Mouse (Mus musculus): ENCODE results near the gene Slc6a13. TPM values are rescaled to one million over a fixed set of nuclear protein-coding genes. Genes with fewer than 3 reads are reported as not detected.

The Slc6a13 gene
- polyA plus RNA-seq, 1 experiment from 2014 or later: 23.8 TPM

DNA sequence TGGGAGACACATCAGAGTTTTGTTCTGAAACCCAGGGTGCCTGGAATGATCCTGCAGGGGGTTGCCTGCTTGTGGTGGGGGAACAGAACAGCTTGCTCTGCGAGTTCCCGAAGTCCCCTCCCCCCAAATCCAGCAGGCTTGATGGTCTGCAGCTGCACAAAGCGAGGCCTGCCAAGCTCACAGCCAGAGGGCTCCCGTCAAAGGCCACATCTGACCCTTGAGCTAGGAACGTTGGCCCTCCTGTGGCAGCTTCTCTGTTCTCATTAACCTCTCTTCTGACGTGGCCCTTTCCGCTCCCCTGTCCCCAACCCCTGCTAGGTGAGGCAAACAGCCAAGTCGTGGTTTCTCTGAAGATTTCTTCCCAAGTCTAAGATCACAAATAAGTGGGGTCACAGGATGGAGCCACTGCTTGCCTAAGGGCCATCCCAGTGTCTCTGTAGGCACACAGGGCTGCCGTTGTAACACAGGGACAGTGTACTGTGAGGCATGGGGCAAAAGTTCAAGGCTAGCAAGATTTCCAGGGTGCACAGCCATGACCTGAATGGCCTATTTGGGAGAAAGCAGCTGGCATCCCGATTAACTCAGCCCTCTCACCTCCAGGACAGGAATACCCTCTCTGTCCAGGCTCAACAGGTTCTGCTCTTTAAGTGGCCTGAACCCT, 30.0 kb downstream of the Slc6a13 start:
- 8% methylated on average over 10 of the region's 10 CpGs for WGBS
- Histone ChIP-seq H3K36me3 (no peaks in the 10 kb centered on the region), H3K9me3 (no peaks in the 10 kb centered on the region), H3K27ac (no peak overlapping the region), H3K4me3 (replicated peaks) (no peak overlapping the region), H3K27me3 (no peaks in the 10 kb centered on the region), H3K9ac (replicated peaks) (no peak overlapping the region), H3K4me1 (replicated peaks) (peaks cover 11% of the 10 kb centered on the region), H3K4me2 (replicated peaks) (no peak overlapping the region)
- ATAC-seq: peak; percentile 47

DNA sequence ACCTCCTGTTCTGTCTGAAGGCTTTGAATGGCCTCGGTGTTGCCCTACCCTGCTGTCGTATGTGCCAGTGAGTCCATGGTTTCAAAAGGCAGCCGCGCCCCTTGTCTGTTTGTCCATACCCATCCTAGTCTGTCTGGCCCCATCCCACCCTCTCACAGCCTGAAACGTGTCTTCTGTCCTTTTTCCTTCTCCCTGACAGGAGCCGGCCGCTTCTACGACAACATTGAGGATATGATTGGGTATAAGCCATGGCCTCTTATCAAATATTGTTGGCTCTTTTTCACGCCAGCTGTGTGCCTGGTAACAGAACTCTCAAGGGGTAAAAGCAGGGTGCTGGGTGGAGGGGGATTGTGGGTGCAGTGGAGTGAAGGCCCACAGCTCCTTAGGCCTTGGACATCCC, 35.8 kb downstream of the Slc6a13 start:
- Histone ChIP-seq H3K27me3 (no peaks in the 10 kb centered on the region), H3K4me2 (replicated peaks) (no peak overlapping the region), H3K9me3 (no peaks in the 10 kb centered on the region), H3K9ac (replicated peaks) (no peak overlapping the region), H3K27ac (no peak overlapping the region), H3K4me1 (replicated peaks) (no peaks in the 10 kb centered on the region), H3K4me3 (replicated peaks) (no peak overlapping the region), H3K36me3 (no peaks in the 10 kb centered on the region)
- ATAC-seq: no peak
- 93% methylated on average over 9 of the region's 9 CpGs for WGBS

DNA sequence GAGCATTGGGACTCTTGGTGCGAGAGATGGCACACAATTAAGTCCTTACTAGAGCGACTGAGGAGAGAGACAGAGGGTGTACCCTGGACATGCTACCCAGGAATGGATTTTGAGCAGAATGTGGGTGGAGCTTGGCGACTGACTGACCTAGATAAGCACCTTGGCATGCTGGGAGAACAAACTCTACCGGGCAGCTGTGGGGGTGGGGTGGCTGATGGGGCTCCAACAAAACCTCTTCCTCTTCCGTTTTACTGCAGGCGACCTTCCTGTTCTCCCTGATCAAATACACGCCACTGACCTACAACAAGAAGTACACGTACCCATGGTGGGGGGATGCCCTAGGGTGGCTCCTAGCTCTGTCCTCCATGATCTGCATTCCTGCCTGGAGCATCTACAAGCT, 36.5 kb downstream of the Slc6a13 start:
- Histone ChIP-seq H3K9ac (replicated peaks) (no peak overlapping the region), H3K4me3 (replicated peaks) (no peak overlapping the region), H3K36me3 (no peaks in the 10 kb centered on the region), H3K4me2 (replicated peaks) (no peak overlapping the region), H3K9me3 (no peaks in the 10 kb centered on the region), H3K4me1 (replicated peaks) (no peaks in the 10 kb centered on the region), H3K27ac (no peak overlapping the region), H3K27me3 (no peaks in the 10 kb centered on the region)
- no peak for ATAC-seq
- 82% methylated on average over 8 of the region's 8 CpGs for whole genome bisulfite sequencing

GRCm38 (mm10) chr6:121337229-121337628, 37.2 kb downstream of the Slc6a13 start:
- Histone ChIP-seq H3K27me3 (no peaks in the 10 kb centered on the region), H3K4me3 (replicated peaks) (no peak overlapping the region), H3K4me1 (replicated peaks) (no peaks in the 10 kb centered on the region), H3K9ac (replicated peaks) (no peak overlapping the region), H3K9me3 (no peaks in the 10 kb centered on the region), H3K27ac (no peak overlapping the region), H3K36me3 (no peaks in the 10 kb centered on the region), H3K4me2 (replicated peaks) (no peak overlapping the region)
- WGBS: 93% methylated on average over 9 of the region's 9 CpGs
- no peak for ATAC-seq

DNA sequence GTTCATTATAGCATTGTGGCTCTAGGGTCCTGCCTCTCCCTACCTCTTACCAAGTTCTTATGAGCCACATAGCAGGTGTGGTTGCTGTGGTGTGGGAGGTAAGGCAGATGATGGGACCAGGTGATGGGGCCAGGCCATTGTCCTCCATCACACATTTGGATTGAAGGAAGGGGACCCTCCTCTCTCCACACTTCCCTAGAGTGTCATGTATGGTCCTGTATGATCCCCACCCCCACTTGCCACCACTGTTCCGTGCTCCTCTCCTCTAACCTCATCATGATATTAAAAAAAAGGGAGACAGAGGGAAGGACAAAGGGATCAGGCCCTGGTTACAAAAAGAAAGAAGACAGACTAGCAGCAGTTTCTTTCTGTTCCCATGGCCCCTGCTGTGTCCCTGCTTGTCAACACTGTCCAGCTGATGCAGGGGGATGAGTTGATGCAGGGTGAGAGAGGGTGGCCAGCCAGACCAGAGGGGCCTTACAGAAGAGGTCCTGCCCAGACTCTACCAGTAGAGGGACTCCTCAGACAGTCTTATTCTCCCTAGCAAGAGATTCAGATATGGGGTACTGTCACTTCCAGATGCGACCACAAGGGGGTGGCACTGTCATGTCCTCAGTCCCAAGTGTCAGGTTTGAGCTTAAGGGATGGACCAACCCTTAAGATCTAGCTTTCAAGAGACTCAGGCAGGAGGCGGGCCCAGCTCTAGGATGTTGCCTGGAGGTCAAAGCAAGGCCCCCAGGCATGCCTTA, 37.9 kb downstream of the Slc6a13 start:
- Histone ChIP-seq H3K36me3 (no peaks in the 10 kb centered on the region), H3K4me3 (replicated peaks) (no peak overlapping the region), H3K27me3 (no peaks in the 10 kb centered on the region), H3K9me3 (no peaks in the 10 kb centered on the region), H3K4me1 (replicated peaks) (no peaks in the 10 kb centered on the region), H3K9ac (replicated peaks) (no peak overlapping the region), H3K27ac (no peak overlapping the region), H3K4me2 (replicated peaks) (no peak overlapping the region)
- peak; percentile 91 for ATAC-seq
- 28% methylated on average over 3 of the region's 3 CpGs for WGBS

DNA sequence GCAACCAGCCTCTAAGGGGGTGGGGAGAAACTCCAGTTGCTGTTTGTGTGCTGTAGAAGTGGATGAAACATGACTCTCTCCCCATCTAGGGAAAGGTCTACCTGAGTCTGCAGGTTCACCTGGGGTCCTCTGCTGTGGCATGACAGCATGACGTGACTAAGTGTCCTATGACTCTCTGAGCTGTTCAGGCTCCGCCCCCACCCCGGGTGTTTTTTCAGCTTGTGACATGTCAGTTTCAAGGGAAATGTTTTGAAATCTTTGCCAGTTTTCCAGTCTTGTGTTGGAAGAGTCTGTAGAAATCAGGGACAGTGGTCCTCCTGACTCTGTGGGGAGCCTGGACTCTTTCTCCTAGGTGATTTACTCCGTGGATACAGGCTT, 38.5 kb downstream of the Slc6a13 start:
- no peak overlapping the region for H3K27ac ChIP-seq

GRCm38 (mm10) chr6:121341650-121342049, 41.6 kb downstream of the Slc6a13 start:
- H3K4me1 ChIP-seq (replicated peaks): no peaks in the 10 kb centered on the region
- 88% methylated on average over 6 of the region's 6 CpGs for WGBS
- H3K27me3 ChIP-seq: no peaks in the 10 kb centered on the region
- no peaks in the 10 kb centered on the region for H3K9me3 ChIP-seq
- H3K9ac ChIP-seq (replicated peaks): no peak overlapping the region
- no peak overlapping the region for H3K4me3 ChIP-seq (replicated peaks)
- H3K27ac ChIP-seq: no peak overlapping the region
- H3K36me3 ChIP-seq: no peaks in the 10 kb centered on the region
- H3K4me2 ChIP-seq (replicated peaks): no peak overlapping the region
- ATAC-seq: no peak

More for the DNA sequence above, 38.5 kb downstream of the Slc6a13 start:
- no peak overlapping the region for H3K4me2 ChIP-seq (replicated peaks)
- H3K27me3 ChIP-seq: no peaks in the 10 kb centered on the region
- no peak; the same call in 1 of the 2 replicates for ATAC-seq
- 50% methylated on average over 4 of the region's 4 CpGs for WGBS
- no peak overlapping the region for H3K9ac ChIP-seq (replicated peaks)
- H3K4me1 ChIP-seq (replicated peaks): no peaks in the 10 kb centered on the region
- H3K36me3 ChIP-seq: no peaks in the 10 kb centered on the region
- no peaks in the 10 kb centered on the region for H3K9me3 ChIP-seq
- H3K4me3 ChIP-seq (replicated peaks): no peak overlapping the region

DNA sequence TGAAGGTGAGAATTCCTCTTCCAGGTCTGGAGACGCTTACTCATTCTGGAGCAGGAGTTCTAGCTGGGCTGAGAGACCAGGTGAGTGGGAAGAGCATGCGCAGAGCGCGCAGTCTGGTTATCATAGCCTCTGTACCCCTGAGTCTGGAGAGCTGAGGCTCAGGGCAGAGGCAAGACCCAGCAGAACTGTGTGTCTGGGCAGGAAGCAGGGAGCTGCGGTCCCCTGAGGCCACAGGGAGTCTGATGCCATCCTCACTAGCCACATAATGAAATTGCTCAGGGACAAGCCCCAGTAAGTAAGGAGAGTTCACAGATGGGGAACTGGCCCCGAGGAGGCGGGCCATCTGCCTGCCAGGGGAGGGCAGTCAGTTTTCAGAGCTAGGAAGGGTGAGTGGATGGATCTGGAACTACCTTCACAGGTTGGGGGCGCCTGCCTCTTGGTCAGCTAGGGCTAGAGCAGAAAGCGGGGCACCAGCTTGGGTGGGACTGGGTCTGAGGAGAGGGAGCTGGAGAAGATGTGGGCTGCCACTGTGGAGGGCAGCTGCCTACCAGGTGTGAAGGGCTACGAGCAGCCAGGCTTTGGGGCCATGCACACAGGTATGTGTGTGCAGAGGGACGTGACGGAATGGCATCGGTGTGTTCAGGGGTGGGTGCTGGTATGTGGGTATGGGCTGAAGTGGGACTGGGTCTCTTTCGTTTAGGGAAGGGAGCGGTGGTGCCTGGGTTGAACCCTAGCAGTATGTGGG, 43.2 kb downstream of the Slc6a13 start, which contains the start of gene Slc6a12:
Slc6a12 (plus strand) TSS at position 51 of the 745 bp plus-strand sequence.
- H3K9ac ChIP-seq (replicated peaks): no peak within 1 kb of the TSS
- ATAC-seq: no peak
- 82% methylated on average over 15 of the region's 15 CpGs for WGBS

DNA sequence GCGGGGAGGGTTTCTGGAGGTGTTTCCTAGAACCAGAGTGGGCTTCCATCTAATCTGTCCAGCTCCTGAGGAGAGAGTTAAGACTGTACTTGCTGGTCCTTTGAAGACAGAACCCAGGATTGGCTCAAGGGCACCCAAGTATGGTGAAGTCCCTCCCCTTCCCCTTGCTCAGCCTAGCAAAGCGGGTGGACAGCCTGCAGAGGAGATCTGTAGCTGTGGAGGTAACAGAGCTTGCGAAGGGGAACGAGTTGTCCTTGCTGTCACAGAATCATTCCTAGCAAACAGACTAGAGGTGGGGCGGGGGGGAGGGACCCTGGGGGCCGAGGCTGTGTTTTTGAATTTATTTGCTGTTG, 43.7 kb downstream of the Slc6a13 start:
- Histone ChIP-seq H3K36me3 (no peaks in the 10 kb centered on the region), H3K4me1 (replicated peaks) (no peaks in the 10 kb centered on the region), H3K4me2 (replicated peaks) (no peak overlapping the region), H3K27me3 (no peaks in the 10 kb centered on the region), H3K4me3 (replicated peaks) (no peak overlapping the region), H3K27ac (no peak overlapping the region), H3K9me3 (no peaks in the 10 kb centered on the region), H3K9ac (replicated peaks) (no peak overlapping the region)
- WGBS: 72% methylated on average over 6 of the region's 6 CpGs
- no peak for ATAC-seq

More for the DNA sequence above, 43.2 kb downstream of the Slc6a13 start, which contains the start of gene Slc6a12:
- Histone ChIP-seq H3K9me3 (no peaks in the 10 kb centered on the region), H3K27ac (no peak within 1 kb of the TSS), H3K4me1 (replicated peaks) (no peaks in the 10 kb centered on the region), H3K27me3 (no peaks in the 10 kb centered on the region), H3K4me2 (replicated peaks) (no peak within 1 kb of the TSS), H3K36me3 (no peaks in the 10 kb centered on the region), H3K4me3 (replicated peaks) (no peak within 1 kb of the TSS)

DNA sequence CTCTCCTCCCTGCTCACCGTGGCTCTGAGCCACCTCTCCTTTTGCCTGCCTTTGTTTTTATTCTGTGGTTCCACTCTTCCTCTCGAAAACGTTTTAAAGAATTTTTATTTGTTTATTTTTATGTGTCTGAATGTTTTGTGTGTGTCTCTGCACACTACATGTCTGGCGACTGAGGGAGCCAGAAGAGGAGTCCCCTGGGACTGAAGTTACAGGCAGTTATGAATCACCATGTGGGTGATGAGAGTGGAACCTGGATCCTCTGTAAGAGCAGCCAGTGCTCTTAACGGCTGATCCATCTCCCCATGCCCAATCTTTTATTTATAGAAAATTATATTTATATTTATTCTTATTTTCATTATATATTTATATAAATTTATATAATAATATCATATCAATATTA, 44.3 kb downstream of the Slc6a13 start:
- no peak overlapping the region for H3K27ac ChIP-seq
- no peak for ATAC-seq
- H3K4me2 ChIP-seq (replicated peaks): no peak overlapping the region
- WGBS: 73% methylated on average over 5 of the region's 5 CpGs
- no peaks in the 10 kb centered on the region for H3K27me3 ChIP-seq
- no peak overlapping the region for H3K4me3 ChIP-seq (replicated peaks)
- H3K9me3 ChIP-seq: no peaks in the 10 kb centered on the region
- no peaks in the 10 kb centered on the region for H3K4me1 ChIP-seq (replicated peaks)
- H3K36me3 ChIP-seq: no peaks in the 10 kb centered on the region
- no peak overlapping the region for H3K9ac ChIP-seq (replicated peaks)

- no peak overlapping the region for H3K4me2 ChIP-seq (replicated peaks)
- no peaks in the 10 kb centered on the region for H3K36me3 ChIP-seq
- WGBS: 44% methylated on average over 8 of the region's 8 CpGs
- no peak overlapping the region for H3K27ac ChIP-seq
- H3K4me1 ChIP-seq (replicated peaks): no peaks in the 10 kb centered on the region
- no peaks in the 10 kb centered on the region for H3K27me3 ChIP-seq
- H3K4me3 ChIP-seq (replicated peaks): no peak overlapping the region
- H3K9me3 ChIP-seq: no peaks in the 10 kb centered on the region
- ATAC-seq: no peak
- H3K9ac ChIP-seq (replicated peaks): no peak overlapping the region
These were observed 46.4 kb downstream of the Slc6a13 start for GRCm38 (mm10) chr6:121346428-121346827.

DNA sequence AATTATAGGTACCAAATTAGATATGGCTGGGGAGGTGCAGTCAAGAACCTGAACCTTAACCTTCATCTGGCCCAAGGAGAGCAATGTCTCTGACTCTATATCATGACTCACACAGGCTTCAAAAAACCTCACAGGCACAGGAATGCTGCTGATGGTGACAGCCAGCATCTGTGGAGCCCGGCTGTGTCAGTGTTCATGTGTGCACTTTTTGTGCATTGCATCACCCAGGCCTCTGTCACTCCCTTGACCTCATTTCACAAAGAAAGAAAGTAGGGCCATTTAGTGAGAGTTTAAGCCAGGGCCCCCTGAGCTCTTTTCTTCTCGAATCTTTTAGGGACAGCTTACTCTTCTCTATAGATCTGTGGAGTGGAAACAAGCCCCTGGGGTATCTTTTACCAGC, 52.2 kb downstream of the Slc6a13 start:
- H3K4me3 ChIP-seq (replicated peaks): no peak overlapping the region
- no peak overlapping the region for H3K9ac ChIP-seq (replicated peaks)
- no peaks in the 10 kb centered on the region for H3K36me3 ChIP-seq
- H3K4me2 ChIP-seq (replicated peaks): no peak overlapping the region
- H3K27me3 ChIP-seq: no peaks in the 10 kb centered on the region
- H3K9me3 ChIP-seq: no peaks in the 10 kb centered on the region
- 16% methylated on average over 2 of the region's 2 CpGs for WGBS
- no peak for ATAC-seq
- 0 out of 2 replicates have a peak, but pooled peaks cover 6% of the 10 kb centered on the region for H3K4me1 ChIP-seq (replicated peaks)
- no peak overlapping the region for H3K27ac ChIP-seq
